Mouse (Mus musculus) ES-Bruce4 (cell line): Measurements from ENCODE around the gene AC124502.3.

Experiments
- CTCF ChIP-seq: IDR thresholded peaks from one replicate; pipeline ENCODE4 v1.8.1; 2011; ENCODE audit warnings: low read depth, low read length
- EP300 ChIP-seq: IDR thresholded peaks from 2 replicates; pipeline ENCODE4 v1.6.1; 2011; ENCODE audit warnings: low read depth, low read length; ENCODE audit not compliant: insufficient read depth
- POLR2A ChIP-seq: IDR thresholded peaks from one replicate; pipeline ENCODE4 v1.8.1; 2011; ENCODE audit warnings: low read length; ENCODE audit not compliant: insufficient read depth

DNA sequence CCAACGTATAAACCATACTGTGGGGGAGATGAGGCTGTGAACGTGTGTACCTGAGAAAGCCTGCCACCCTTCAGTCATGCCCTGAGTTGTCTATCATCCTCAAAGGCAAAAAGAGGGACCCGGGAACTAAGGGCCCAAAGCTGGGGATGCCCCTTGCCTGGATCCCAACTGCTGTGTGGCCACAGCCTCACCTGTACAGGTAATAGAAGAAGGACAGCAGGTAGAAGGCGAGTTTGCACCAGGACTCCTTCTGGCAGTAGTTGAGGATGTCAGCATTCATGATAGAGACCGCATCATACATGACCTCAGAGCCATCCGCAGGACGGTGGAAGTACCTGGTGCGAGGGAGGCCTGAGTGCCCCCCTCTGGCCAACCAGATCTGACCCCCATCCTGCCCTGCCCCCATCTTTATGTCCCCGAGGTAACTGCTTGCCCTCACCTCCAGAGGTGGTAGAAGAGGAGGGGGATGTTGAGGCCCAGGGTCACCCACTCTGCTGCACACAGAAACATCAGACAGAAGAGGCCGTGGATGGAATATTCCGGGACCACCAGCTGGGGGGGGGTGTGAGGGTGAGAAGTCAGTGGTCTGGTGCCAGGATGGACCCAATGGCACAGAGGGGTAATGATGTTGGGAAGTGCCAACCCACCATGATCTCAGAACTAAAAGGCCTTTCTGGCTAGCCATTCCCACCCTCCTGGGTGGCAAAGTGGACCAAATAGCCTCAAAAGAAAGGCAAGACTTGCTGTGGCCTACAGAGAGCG lies 55.0 kb downstream of the AC124502.3 start:
- TF ChIP-seq CTCF (no peak), POLR2A (no peak), EP300 (no peak)
